Mouse (Mus musculus): ENCODE data around the gene Extl2. TPM values are rescaled to one million over a fixed set of nuclear protein-coding genes. Genes with fewer than 3 reads are reported as not detected.

Extl2 gene
- polyA plus RNA-seq (2012; rRNA removed), result 6.0 and 8.2 TPM in 2 replicates

DNA sequence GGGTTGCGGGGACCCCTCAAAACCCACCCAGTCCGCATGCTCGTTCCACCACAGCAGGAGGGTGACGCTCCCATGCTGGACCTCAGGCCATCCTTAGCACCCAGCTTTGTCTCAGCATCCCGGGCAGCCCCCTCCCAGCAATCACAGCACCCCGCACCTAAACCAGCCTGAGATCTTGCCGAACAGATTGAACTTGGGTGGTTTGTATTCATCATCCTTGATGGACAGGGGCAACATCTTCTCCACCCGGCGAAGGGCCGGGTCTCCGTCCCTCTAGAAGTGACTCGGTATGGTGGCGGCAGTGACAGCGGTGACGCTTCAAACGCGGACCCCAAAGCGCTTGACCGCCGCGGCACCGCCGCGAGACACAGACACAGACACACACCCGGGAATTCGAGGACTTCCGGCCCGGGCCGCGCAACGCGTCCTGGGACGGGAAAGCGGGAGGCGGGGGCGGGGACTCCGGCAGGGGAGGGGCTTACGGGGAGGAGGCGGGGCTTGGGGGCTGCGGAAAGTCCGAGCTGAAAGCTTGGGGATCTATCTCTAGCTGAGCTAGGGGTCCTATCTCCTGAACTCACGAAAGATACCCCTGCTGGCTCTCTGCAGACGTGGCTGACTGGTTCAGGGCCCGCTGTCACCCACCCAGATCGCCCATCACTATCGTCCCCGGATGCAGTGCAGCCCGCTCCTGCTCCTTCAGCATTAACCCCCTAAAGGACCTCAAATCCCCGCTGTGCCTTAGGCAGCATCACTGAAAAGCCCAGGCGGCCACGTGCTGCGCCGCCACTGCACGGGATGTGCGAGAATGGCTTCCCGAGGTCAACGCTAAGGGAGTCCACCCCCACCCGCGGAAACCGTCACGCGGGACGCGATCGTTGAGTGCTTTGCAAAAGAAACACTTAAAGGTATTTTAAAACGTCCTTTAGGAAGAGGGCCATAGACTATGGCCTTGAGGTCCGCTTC is at the start of gene Extl2, which contains the start of gene Slc30a7:
Gene Extl2 (plus strand): TSS at position 485 of the 963 bp plus-strand sequence.
Gene Slc30a7 (minus strand): TSS at position 429 of the 963 bp plus-strand sequence.
- H3K36me3 ChIP-seq (ENCODE audit: control insufficient read depth, insufficient read depth, low read length), result no peaks in the 10 kb centered on the region
- peak; percentile 78 for DNase-seq
- peak within 1 kb of the TSS; percentile 95 for H3K4me3 ChIP-seq (ENCODE audit: control insufficient read depth, insufficient read depth, low read length)
- H3K27ac ChIP-seq (ENCODE audit: control insufficient read depth, insufficient read depth, low read length), result peak within 1 kb of the TSS; percentile 48
- H3K4me1 ChIP-seq (replicated peaks; ENCODE audit: control insufficient read depth, insufficient read depth, low read length), result peaks cover 2% of the 10 kb centered on the region; the same call in 1 of the 2 replicates
- TF ChIP-seq POLR2A (IDR thresholded peaks at IDR 0.05; ENCODE audit: control insufficient read depth, extremely low read depth, insufficient read depth, low read length, poor library complexity), result peak; percentile 45
- no peak for TF ChIP-seq CTCF (IDR thresholded peaks at IDR 0.05; ENCODE audit: borderline replicate concordance, control insufficient read depth, extremely low read depth, insufficient read depth, low read length, poor library complexity)
- H3K27me3 ChIP-seq (ENCODE audit: control insufficient read depth, insufficient read depth, low read length), result no peaks in the 10 kb centered on the region
- WGBS, result under 1% methylated on average over 67 of the region's 67 CpGs

DNA sequence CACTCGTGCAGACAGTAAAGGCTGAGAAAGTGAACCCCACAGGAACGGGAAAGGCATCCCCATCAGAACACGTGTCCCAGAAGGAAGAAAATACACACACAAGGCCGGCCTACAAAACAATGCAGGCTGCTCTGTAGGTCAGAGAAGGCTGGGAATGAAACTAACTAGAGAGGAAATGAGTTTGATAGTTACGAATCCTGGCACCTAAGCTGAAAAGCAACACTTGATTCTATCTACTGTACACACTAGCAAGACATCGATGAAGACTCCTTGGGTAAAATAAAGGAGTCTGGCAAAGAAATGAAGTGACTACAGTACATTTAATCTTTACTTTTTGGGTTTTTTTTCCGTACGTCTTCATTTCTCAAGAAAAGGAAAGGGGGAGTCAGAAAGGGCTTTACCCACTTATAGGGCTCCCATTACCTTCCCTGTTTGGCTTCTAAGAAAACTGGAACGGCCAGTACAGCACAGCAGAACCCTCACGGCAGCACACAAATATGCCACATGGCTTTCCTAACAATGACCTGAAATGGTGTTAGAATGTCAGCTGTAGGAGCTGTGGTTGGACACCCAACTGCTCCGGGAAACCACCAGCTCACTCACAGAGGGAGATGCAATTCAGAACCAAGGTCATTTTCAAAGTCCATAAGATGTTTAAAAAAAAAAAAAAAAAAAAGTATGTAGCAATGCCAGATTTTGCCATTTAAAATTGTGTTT is 45.8 kb upstream of the Extl2 start:
- no peaks in the 10 kb centered on the region for H3K27me3 ChIP-seq (ENCODE audit: control insufficient read depth, insufficient read depth, low read length)
- peaks cover 7% of the 10 kb centered on the region; the same call in 1 of the 2 replicates for H3K36me3 ChIP-seq (ENCODE audit: control insufficient read depth, insufficient read depth, low read length)
- H3K27ac ChIP-seq (ENCODE audit: control insufficient read depth, insufficient read depth, low read length), result no peak overlapping the region
- no peak for DNase-seq
- H3K4me1 ChIP-seq (replicated peaks; ENCODE audit: control insufficient read depth, insufficient read depth, low read length), result no peaks in the 10 kb centered on the region
- TF ChIP-seq POLR2A (IDR thresholded peaks at IDR 0.05; ENCODE audit: control insufficient read depth, extremely low read depth, insufficient read depth, low read length, poor library complexity) (no peak), CTCF (IDR thresholded peaks at IDR 0.05; ENCODE audit: borderline replicate concordance, control insufficient read depth, extremely low read depth, insufficient read depth, low read length, poor library complexity) (no peak)
- WGBS, result 91% methylated on average over 11 of the region's 11 CpGs
- no peak overlapping the region for H3K4me3 ChIP-seq (ENCODE audit: control insufficient read depth, insufficient read depth, low read length)

DNA sequence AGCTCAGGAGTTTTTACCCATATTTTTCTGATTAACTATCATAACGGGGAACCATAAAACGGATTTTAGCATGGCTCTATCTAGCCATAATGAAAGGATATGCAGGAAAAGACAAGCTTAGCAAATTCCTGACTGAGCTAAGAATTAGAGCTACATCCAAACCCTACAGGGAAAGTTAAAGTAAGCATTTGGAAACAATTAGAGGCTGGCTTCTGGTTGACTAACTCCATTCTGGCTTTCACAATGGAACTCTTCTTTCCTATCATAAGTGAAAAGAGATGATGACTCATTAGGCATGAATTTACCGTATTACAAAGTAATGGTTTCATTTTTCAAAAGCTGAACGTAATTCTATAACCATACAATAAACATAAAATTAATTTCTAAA is 45.2 kb upstream of the Extl2 start:
- TF ChIP-seq POLR2A (IDR thresholded peaks at IDR 0.05; ENCODE audit: control insufficient read depth, extremely low read depth, insufficient read depth, low read length, poor library complexity) (no peak), CTCF (IDR thresholded peaks at IDR 0.05; ENCODE audit: borderline replicate concordance, control insufficient read depth, extremely low read depth, insufficient read depth, low read length, poor library complexity) (no peak)
- no peak overlapping the region for H3K27ac ChIP-seq (ENCODE audit: control insufficient read depth, insufficient read depth, low read length)
- H3K36me3 ChIP-seq (ENCODE audit: control insufficient read depth, insufficient read depth, low read length), result peaks cover 7% of the 10 kb centered on the region; the same call in 1 of the 2 replicates
- 94% methylated on average over 4 of the region's 4 CpGs for WGBS
- H3K4me1 ChIP-seq (replicated peaks; ENCODE audit: control insufficient read depth, insufficient read depth, low read length), result no peaks in the 10 kb centered on the region
- no peak for DNase-seq
- H3K27me3 ChIP-seq (ENCODE audit: control insufficient read depth, insufficient read depth, low read length), result no peaks in the 10 kb centered on the region
- no peak overlapping the region for H3K4me3 ChIP-seq (ENCODE audit: control insufficient read depth, insufficient read depth, low read length)

DNA sequence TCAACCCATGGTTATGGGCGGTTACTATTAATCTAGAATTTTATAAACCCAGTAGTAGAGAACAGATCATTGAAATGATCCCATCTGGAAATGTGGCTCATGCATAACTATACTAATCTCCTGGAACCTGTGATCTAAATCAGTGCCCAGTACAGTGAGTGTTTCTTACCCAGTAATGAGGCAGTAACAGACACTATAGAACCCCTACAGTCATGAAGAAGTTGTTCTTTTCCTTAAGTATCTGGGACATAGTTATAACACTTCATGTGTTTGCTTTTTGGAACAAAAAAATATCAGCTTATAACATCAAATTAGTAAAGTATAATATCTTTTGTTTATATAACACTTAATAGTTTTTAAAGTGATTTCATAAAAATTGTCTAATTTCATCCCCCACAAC is 43.7 kb upstream of the Extl2 start:
- H3K27me3 ChIP-seq (ENCODE audit: control insufficient read depth, insufficient read depth, low read length), result no peaks in the 10 kb centered on the region

DNA sequence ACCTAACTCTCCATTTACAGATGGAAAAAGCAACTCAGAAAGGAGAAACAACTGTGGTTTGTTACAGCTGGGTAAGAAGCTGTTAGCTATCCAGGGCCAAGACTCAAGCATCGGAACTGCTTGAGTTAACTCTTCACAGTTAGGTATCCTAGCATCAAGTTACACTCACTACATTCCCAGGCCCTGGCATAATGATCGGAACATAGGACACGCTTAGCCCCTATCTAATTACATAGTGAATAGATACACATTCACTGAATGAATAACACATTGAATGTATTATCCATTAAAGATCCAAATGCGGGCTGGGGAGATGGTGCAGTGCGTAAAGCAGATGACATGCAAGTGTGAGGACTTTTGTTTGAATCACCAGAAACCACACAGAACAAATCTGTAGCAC is 43.2 kb upstream of the Extl2 start:
- DNase-seq, result no peak
- H3K27me3 ChIP-seq (ENCODE audit: control insufficient read depth, insufficient read depth, low read length), result no peaks in the 10 kb centered on the region
- WGBS, result 93% methylated on average over 5 of the region's 5 CpGs
- no peak for TF ChIP-seq POLR2A (IDR thresholded peaks at IDR 0.05; ENCODE audit: control insufficient read depth, extremely low read depth, insufficient read depth, low read length, poor library complexity)
- no peak for TF ChIP-seq CTCF (IDR thresholded peaks at IDR 0.05; ENCODE audit: borderline replicate concordance, control insufficient read depth, extremely low read depth, insufficient read depth, low read length, poor library complexity)
- H3K4me3 ChIP-seq (ENCODE audit: control insufficient read depth, insufficient read depth, low read length), result no peak overlapping the region
- H3K36me3 ChIP-seq (ENCODE audit: control insufficient read depth, insufficient read depth, low read length), result no peaks in the 10 kb centered on the region
- H3K27ac ChIP-seq (ENCODE audit: control insufficient read depth, insufficient read depth, low read length), result no peak overlapping the region
- no peaks in the 10 kb centered on the region for H3K4me1 ChIP-seq (replicated peaks; ENCODE audit: control insufficient read depth, insufficient read depth, low read length)

More for the DNA sequence above, 43.7 kb upstream of the Extl2 start:
- no peak for DNase-seq
- H3K4me1 ChIP-seq (replicated peaks; ENCODE audit: control insufficient read depth, insufficient read depth, low read length), result no peaks in the 10 kb centered on the region
- H3K36me3 ChIP-seq (ENCODE audit: control insufficient read depth, insufficient read depth, low read length), result no peaks in the 10 kb centered on the region
- H3K4me3 ChIP-seq (ENCODE audit: control insufficient read depth, insufficient read depth, low read length), result no peak overlapping the region
- WGBS, result 98% methylated on average over 1 of the region's 1 CpGs
- no peak overlapping the region for H3K27ac ChIP-seq (ENCODE audit: control insufficient read depth, insufficient read depth, low read length)
- no peak for TF ChIP-seq CTCF (IDR thresholded peaks at IDR 0.05; ENCODE audit: borderline replicate concordance, control insufficient read depth, extremely low read depth, insufficient read depth, low read length, poor library complexity)
- TF ChIP-seq POLR2A (IDR thresholded peaks at IDR 0.05; ENCODE audit: control insufficient read depth, extremely low read depth, insufficient read depth, low read length, poor library complexity), result no peak
